Mouse (Mus musculus) forebrain, embryonic 11.5 days (tissue): ENCODE results near the gene Jph4. TPM values are rescaled to one million over a fixed set of nuclear protein-coding genes. Genes with fewer than 3 reads are reported as not detected.

ENCODE experiments used
- ATAC-seq: fragments of 200-750 bp; cut with Nextera tagmentation; replicated peaks from 2 replicates; pipeline ENCODE4 v1.8.0; 2017; ENCODE audit warnings: moderate TSS enrichment; ENCODE audit not compliant: low FRiP score
- DNase-seq: peaks from one replicate; pipeline ENCODE4 v3.0.0-alpha.2; 2017; ENCODE audit warnings: low spot score
- H3K27ac ChIP-seq: fragments of 300-500 bp; sonication (generic); 2 replicates; pipeline ENCODE4 v1.5.1; 2014; ENCODE audit warnings: low read depth, low read length
- H3K27me3 ChIP-seq: fragments of 300-500 bp; sonication (generic); 2 replicates; pipeline ENCODE4 v1.6.1; 2014; ENCODE audit warnings: mild to moderate bottlenecking, low read length, mixed read lengths; ENCODE audit not compliant: control insufficient read depth, insufficient read depth
- H3K36me3 ChIP-seq: fragments of 300-500 bp; sonication (generic); 2 replicates; pipeline ENCODE4 v1.6.1; 2014; ENCODE audit warnings: mild to moderate bottlenecking, low read length, moderate library complexity, mixed read lengths; ENCODE audit not compliant: control insufficient read depth, insufficient read depth
- H3K4me1 ChIP-seq: fragments of 300-500 bp; sonication (generic); replicated peaks from 2 replicates; pipeline ENCODE4 v1.6.1; 2014; ENCODE audit warnings: low read length, mixed read lengths; ENCODE audit not compliant: control insufficient read depth, insufficient read depth
- H3K4me2 ChIP-seq: fragments of 300-500 bp; sonication (generic); 2 replicates; pipeline ENCODE4 v1.6.1; 2014; ENCODE audit warnings: low read depth, mild to moderate bottlenecking, low read length, moderate library complexity, mixed read lengths; ENCODE audit not compliant: severe bottlenecking
- H3K4me3 ChIP-seq: fragments of 300-500 bp; sonication (generic); 2 replicates; pipeline ENCODE4 v1.5.1; 2014; ENCODE audit warnings: low read depth, low read length
- H3K9ac ChIP-seq: fragments of 300-500 bp; sonication (generic); 2 replicates; pipeline ENCODE4 v1.6.1; 2014; ENCODE audit warnings: low read length
- H3K9me3 ChIP-seq: fragments of 300-500 bp; sonication (generic); 2 replicates; pipeline ENCODE4 v1.6.1; 2016; ENCODE audit warnings: low read length, mixed read lengths; ENCODE audit not compliant: control insufficient read depth
- WGBS: fragments of 180-500 bp; shearing (Covaris S2); extraction: QIAGEN DNeasy Blood & Tissue Kit; methylation state at CpG from one replicate; pipeline ENCODE4 v1.1.7; 2014; 5-methylcytosine and 5-hydroxymethylcytosine counted together
- polyA plus RNA-seq: library from polyadenylated mRNA; unstranded; fragments of >200 nt; fragmentation: Nextera tagmentation; extraction: Ambion mirVana; gene quantifications from 2 replicates; pipeline ENCODE4 v1.2.1, GENCODE M21; 2014

Jph4 gene
- polyA plus RNA-seq, 1 experiment from 2014 or later: 2.9 TPM

DNA sequence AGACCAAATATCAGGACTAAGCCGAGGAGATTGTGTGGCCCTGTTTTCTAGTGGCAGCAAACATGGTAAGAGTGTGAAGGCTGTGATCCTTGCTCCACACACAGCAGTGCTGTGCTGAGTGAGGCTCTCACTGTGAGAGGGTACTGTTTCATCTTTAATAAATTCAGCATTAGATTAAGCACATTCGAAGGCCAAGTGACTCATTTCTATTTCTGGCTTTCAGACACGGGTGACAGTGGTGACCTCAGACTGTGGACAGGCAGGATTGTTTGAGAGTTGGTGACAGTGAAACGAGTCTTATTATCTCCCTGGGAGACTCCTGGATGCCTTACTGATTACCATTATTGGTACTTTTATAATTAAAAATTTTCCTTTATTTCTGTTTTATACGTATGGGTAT is 9.0 kb upstream of the Jph4 start:
- 90% methylated on average over 5 of the region's 5 CpGs for WGBS
- H3K36me3 ChIP-seq: no peaks in the 10 kb centered on the region
- H3K4me2 ChIP-seq: no peak overlapping the region
- H3K27me3 ChIP-seq: no peaks in the 10 kb centered on the region
- no peak for ATAC-seq
- no peaks in the 10 kb centered on the region for H3K9me3 ChIP-seq
- H3K4me3 ChIP-seq: no peak overlapping the region
- no peaks in the 10 kb centered on the region for H3K4me1 ChIP-seq
- no peak overlapping the region for H3K9ac ChIP-seq
- no peak for DNase-seq
- H3K27ac ChIP-seq: no peak overlapping the region

DNA sequence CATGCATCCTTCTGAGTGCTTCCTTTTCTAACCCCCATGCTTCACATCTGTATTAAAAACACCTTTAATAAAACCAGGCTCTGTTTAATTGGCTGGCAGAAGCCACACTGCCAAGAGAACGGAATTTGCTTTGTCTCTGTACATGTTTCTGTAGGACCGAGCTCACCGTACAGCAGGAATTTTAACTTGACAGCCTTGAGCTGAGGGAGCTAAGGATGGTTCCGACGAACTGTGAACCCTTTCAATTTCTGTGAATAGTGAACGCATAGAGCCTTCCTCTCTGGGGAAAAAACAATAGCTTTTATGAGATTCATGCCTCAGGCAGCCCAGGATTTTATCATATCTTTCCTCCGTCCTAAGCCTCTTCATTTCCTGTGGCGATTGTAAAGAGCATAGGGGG is 5.6 kb upstream of the Jph4 start:
- no peaks in the 10 kb centered on the region for H3K36me3 ChIP-seq
- peaks cover 1% of the 10 kb centered on the region; the same call in 1 of the 2 replicates for H3K27me3 ChIP-seq
- peak overlapping the region; percentile 3; the same call in 1 of the 2 replicates for H3K4me2 ChIP-seq
- H3K9me3 ChIP-seq: no peaks in the 10 kb centered on the region
- no peak overlapping the region for H3K27ac ChIP-seq
- ATAC-seq (no peak), DNase-seq (no peak)
- H3K4me1 ChIP-seq: no peaks in the 10 kb centered on the region
- no peak overlapping the region for H3K4me3 ChIP-seq
- 41% methylated on average over 8 of the region's 8 CpGs for WGBS
- H3K9ac ChIP-seq: 0 out of 2 replicates have a peak overlapping the region, but pooled peaks have one; percentile 9

DNA sequence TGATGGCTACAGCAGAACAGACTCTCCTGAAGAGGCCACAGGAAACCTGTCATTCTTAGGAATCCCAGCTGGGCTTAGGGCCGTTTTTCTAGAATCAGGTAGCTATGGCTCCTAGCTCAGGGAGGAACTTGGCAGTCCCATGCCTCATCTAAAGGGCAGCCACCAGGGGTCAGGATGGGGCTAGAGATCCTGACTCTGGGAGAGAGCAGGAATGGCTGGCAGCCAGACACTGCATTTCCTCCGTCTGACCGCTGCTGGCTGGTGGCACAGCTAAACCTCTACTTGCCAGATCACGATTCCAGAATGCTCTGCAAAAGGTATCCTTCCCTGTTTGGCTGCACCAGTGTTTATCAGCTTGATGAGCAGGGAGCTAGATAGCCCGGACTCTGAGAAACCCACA is 5.2 kb upstream of the Jph4 start:
- Histone ChIP-seq H3K9ac (0 out of 2 replicates have a peak overlapping the region, but pooled peaks have one; percentile 9), H3K4me2 (no peak overlapping the region; the same call in 1 of the 2 replicates), H3K27me3 (peaks cover 3% of the 10 kb centered on the region; the same call in 1 of the 2 replicates), H3K4me1 (peaks cover under 1% of the 10 kb centered on the region; the same call in 1 of the 2 replicates), H3K9me3 (no peaks in the 10 kb centered on the region), H3K27ac (no peak overlapping the region), H3K36me3 (no peaks in the 10 kb centered on the region), H3K4me3 (no peak overlapping the region)
- peak; percentile 71 for ATAC-seq
- DNase-seq: peak; percentile 85
- 11% methylated on average over 5 of the region's 5 CpGs for WGBS

DNA sequence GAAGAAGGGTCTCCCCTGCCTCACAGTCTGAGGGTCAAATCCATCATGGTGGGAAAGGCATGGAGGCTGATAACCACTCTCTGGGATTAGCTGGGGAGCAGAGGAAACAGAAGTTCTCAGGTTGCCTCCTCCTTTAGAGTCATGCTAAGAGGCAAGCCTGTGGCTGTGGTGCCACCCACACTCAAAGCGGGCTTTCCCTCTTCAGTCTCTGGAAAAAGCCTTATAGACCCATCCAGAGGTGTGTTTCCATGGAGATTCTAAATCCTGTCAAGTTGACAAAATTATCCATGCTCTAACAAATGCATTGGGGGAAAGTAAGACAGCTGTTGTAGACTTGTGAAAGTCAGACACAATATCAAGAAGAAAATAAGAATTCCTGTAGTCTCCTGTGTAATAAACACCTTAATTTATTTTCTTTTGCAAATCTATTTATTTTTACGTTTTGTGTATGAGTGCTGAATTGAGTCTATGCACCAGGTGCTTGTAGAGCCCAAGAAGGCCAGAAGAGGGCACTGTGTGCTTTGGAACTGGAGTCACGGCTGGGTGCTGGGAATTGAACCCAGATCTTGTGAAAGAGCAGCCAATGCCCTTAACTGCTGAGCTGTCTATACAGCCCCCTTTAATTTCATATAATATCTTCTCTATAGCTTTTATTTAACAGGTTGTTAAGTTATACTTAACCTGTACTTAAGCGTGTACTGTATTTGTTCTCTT is 2.8 kb upstream of the Jph4 start:
- no peak overlapping the region for H3K9ac ChIP-seq
- peaks cover 12% of the 10 kb centered on the region for H3K4me1 ChIP-seq
- 78% methylated on average over 4 of the region's 4 CpGs for WGBS
- H3K9me3 ChIP-seq: no peaks in the 10 kb centered on the region
- no peak for ATAC-seq
- H3K27me3 ChIP-seq: peaks cover 15% of the 10 kb centered on the region
- H3K27ac ChIP-seq: no peak overlapping the region
- no peak for DNase-seq
- no peak overlapping the region for H3K4me3 ChIP-seq
- H3K36me3 ChIP-seq: no peaks in the 10 kb centered on the region
- H3K4me2 ChIP-seq: no peak overlapping the region

DNA sequence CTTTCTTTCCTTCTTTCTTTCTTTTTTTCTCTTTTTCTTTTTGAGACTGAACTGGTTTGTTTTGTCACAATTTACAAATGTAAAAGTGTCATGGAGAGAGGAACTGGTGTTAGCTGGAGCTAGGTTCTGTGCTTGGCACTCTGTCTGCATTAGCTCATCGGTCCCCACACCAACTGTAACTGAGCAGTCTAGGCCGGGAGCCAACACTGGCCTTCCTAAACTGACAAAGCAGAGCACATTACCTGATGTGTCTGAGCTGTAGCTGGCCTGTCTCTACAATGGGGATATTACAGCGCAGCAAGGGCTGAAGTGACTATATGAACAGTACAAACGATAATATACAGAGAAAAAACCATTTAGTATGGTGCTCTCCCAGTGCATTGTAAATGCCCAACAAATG is 2.1 kb upstream of the Jph4 start:
- H3K4me3 ChIP-seq: no peak overlapping the region
- no peak overlapping the region for H3K4me2 ChIP-seq
- no peak for ATAC-seq
- no peaks in the 10 kb centered on the region for H3K36me3 ChIP-seq
- peaks cover 21% of the 10 kb centered on the region for H3K27me3 ChIP-seq
- DNase-seq: no peak
- H3K9ac ChIP-seq: no peak overlapping the region
- H3K9me3 ChIP-seq: no peaks in the 10 kb centered on the region
- 80% methylated on average over 4 of the region's 4 CpGs for WGBS
- H3K27ac ChIP-seq: no peak overlapping the region
- H3K4me1 ChIP-seq: peaks cover 12% of the 10 kb centered on the region

DNA sequence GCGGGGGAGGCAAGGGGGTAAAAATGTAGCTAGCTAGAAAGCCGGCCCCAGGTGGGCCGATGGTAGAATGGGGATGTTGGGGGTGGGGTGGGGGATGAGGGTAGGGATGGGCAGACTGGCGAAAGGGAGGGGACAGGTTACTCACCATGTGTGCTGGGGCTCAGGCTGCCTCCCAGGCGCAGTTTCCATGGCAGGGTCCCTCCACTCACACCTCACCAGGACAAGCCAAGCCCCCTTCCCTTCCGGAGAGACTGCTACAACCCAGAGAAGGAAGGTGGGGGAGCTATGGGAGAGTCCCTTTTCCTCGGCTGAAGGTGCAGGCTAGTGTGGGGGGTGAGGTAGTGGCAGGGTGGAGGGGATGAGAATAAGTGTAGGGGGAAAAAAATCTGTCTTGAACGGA is 889 bp downstream of the Jph4 start:
- peak overlapping the region; percentile 55 for H3K4me3 ChIP-seq
- H3K4me1 ChIP-seq: peaks cover 12% of the 10 kb centered on the region
- WGBS: under 1% methylated on average over 8 of the region's 8 CpGs
- peak overlapping the region; percentile 71 for H3K9ac ChIP-seq
- DNase-seq (no peak), ATAC-seq (peak; percentile 32; the same call in 1 of the 2 replicates)
- no peaks in the 10 kb centered on the region for H3K9me3 ChIP-seq
- no peak overlapping the region; the same call in 1 of the 2 replicates for H3K27ac ChIP-seq
- no peaks in the 10 kb centered on the region for H3K36me3 ChIP-seq
- peaks cover 29% of the 10 kb centered on the region for H3K27me3 ChIP-seq
- peak overlapping the region; percentile 100 for H3K4me2 ChIP-seq

DNA sequence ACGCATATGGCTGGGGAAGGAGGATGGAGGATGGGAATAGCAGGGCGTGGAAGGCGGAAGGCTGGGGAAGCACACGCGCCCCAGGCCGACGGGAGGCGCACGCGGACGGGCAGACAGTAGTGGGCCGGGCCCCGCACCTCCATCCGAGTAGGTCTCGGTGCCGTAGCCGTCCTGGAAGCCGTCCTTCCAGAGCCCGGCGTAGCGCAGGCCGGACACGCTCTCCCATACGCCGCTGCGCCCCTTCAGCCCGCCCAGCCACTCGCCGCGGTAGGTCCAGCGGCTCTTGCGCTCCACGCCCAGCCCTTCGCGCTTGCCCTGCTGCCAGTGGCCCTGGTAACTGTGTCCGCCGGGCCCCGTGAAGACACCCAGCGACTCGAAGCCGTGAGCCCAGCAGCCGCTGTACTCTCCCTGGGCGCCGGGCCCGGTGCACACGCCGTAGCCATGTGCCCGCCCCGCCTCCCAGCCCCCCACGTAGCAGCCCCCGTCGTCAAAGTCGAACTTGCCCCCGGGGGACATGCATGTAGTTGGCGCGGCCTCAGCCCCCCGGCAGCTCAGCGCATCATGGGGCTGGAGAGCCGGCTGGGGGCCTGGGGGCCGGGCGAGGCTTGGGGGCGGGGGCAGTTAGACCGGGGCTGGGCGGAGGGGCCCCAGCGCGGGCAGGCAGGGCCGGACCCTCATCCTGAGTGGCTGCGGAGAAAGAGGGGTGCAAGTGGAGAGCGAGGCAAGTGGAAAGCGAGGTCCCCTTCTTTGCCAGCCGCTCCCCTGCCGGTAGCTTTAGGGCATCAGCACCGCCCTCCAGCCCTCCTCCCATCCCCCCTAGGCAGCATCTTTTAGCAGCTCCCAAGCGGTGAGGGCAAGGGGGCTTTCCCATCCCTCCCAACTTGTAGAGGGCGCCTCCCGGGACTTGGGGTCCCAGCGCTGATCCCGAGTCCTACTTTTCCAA is 1.7 kb downstream of the Jph4 start:
- ATAC-seq (peak; percentile 74), DNase-seq (peak; percentile 80)
- WGBS: under 1% methylated on average over 62 of the region's 78 CpGs
- peak overlapping the region; percentile 100 for H3K4me2 ChIP-seq
- H3K9me3 ChIP-seq: no peaks in the 10 kb centered on the region
- peak overlapping the region; percentile 55 for H3K4me3 ChIP-seq
- H3K27ac ChIP-seq: no peak overlapping the region
- H3K36me3 ChIP-seq: no peaks in the 10 kb centered on the region
- peak overlapping the region; percentile 71 for H3K9ac ChIP-seq
- peaks cover 32% of the 10 kb centered on the region for H3K27me3 ChIP-seq
- peaks cover 12% of the 10 kb centered on the region for H3K4me1 ChIP-seq

DNA sequence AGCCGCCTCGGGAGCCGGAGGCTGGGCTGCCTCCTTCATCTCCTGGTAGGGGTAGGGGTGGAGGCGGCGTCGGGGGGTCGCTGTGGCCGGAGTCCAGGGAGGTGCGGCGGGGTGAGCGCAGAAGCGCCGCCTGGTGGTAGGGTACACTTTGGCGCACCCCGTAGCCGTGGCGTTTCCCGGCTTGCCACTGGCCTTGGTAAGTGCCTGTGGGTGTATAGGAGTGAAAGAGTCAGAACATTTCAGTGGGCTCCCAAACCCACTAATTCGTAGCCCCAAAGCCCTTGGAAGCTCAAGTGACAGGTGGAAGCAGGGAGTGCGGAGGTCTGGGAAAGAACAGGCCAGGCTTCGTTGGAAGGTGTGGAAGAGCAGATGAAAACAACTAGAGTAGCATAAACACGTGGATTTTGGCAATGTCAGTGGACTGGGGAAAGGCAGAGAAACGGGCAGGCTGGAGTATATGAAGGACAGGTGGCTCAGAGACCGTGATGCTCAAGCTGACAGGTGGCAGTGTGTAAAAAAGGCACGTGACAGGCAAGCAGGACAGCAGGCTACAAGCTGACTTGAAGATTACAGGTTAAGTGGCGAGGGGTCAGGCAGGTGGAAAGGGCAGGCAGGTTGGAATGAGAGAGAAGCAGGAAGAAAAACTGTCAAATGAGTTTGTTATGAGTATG is 2.6 kb downstream of the Jph4 start:
- ATAC-seq: no peak

More for the DNA sequence above, 2.6 kb downstream of the Jph4 start:
- no peak for DNase-seq
- H3K4me3 ChIP-seq: peak overlapping the region; percentile 55
- H3K4me2 ChIP-seq: peak overlapping the region; percentile 100
- WGBS: 7% methylated on average over 26 of the region's 26 CpGs
- H3K27me3 ChIP-seq: peaks cover 34% of the 10 kb centered on the region
- peak overlapping the region; percentile 71 for H3K9ac ChIP-seq
- peaks cover 17% of the 10 kb centered on the region for H3K4me1 ChIP-seq
- no peaks in the 10 kb centered on the region for H3K36me3 ChIP-seq
- no peaks in the 10 kb centered on the region for H3K9me3 ChIP-seq
- H3K27ac ChIP-seq: no peak overlapping the region
